Mouse (Mus musculus) olfactory bulb, adult 2 months (tissue): Measurements from ENCODE around the gene Slc25a29. TPM values are rescaled to one million over a fixed set of nuclear protein-coding genes. Genes with fewer than 3 reads are reported as not detected.

Experiments
- H3K27ac ChIP-seq: fragments of 200-500 bp; 2 replicates; pipeline ENCODE4 v1.5.1; 2012; ENCODE audit warnings: low read depth, low read length; ENCODE audit not compliant: insufficient read depth
- H3K4me1 ChIP-seq: fragments of 200-500 bp; 2 replicates; pipeline ENCODE4 v1.6.1; 2012; ENCODE audit warnings: low read length; ENCODE audit not compliant: control insufficient read depth, insufficient read depth
- H3K4me3 ChIP-seq: fragments of 200-500 bp; 2 replicates; pipeline ENCODE4 v1.5.1; 2012; ENCODE audit warnings: mild to moderate bottlenecking, low read depth, low read length, moderate library complexity; ENCODE audit not compliant: insufficient read depth
- CTCF ChIP-seq: fragments of 200-500 bp; IDR thresholded peaks from 2 replicates; pipeline ENCODE4 v1.5.1; 2012; ENCODE audit warnings: low read depth, mild to moderate bottlenecking, low read length, moderate library complexity; ENCODE audit not compliant: insufficient read depth
- POLR2A ChIP-seq: fragments of 200-500 bp; IDR thresholded peaks from 2 replicates; pipeline ENCODE4 v1.6.1; 2012; ENCODE audit warnings: mild to moderate bottlenecking, low read depth, low read length, moderate library complexity; ENCODE audit not compliant: insufficient read depth
- WGBS: fragments of 180-500 bp; shearing (Covaris S2); methylation state at CpG from one replicate; pipeline ENCODE4 v1.1.7; 2018; 5-methylcytosine and 5-hydroxymethylcytosine counted together
- polyA plus RNA-seq: library from polyadenylated mRNA; stranded (reverse); fragments of >200 nt; gene quantifications from 2 replicates; pipeline ENCODE4 v1.2.4, GENCODE M21; 2012; ENCODE audit warnings: low replicate concordance; ENCODE audit not compliant: missing spikeins, insufficient read depth, insufficient read length

Slc25a29 gene
- polyA plus RNA-seq, 1 experiment: not detected

- Histone ChIP-seq H3K27ac (no peak overlapping the region), H3K4me1 (peaks cover 17% of the 10 kb centered on the region), H3K4me3 (no peak overlapping the region)
- TF ChIP-seq CTCF (no peak), POLR2A (no peak)
- 23% methylated on average over 6 of the region's 6 CpGs for WGBS
Observed at GRCm38 (mm10) chr12:108812463-108812862, 23.2 kb downstream of the Slc25a29 start.

- H3K4me3 ChIP-seq: no peak overlapping the region
- H3K27ac ChIP-seq: no peak overlapping the region
- 12% methylated on average over 2 of the region's 2 CpGs for WGBS
- TF ChIP-seq CTCF (no peak), POLR2A (no peak)
- H3K4me1 ChIP-seq: peaks cover 13% of the 10 kb centered on the region
Observed at GRCm38 (mm10) chr12:108811133-108811532, 24.6 kb downstream of the Slc25a29 start.

- H3K4me3 ChIP-seq: no peak overlapping the region
- peaks cover 13% of the 10 kb centered on the region for H3K4me1 ChIP-seq
- TF ChIP-seq CTCF: no peak
- TF ChIP-seq POLR2A: no peak
- WGBS: 86% methylated on average over 7 of the region's 7 CpGs
- H3K27ac ChIP-seq: no peak overlapping the region
Observed at GRCm38 (mm10) chr12:108810309-108810708, 25.4 kb downstream of the Slc25a29 start.

- 52% methylated on average over 1 of the region's 1 CpGs for WGBS
- Histone ChIP-seq H3K27ac (no peak overlapping the region), H3K4me1 (peaks cover 13% of the 10 kb centered on the region), H3K4me3 (no peak overlapping the region)
- TF ChIP-seq POLR2A (no peak), CTCF (no peak)
Observed at GRCm38 (mm10) chr12:108809771-108810170, 25.9 kb downstream of the Slc25a29 start.

GRCm38 (mm10) chr12:108808465-108808864 is 27.2 kb downstream of the Slc25a29 start:
- Histone ChIP-seq H3K27ac (no peak overlapping the region), H3K4me1 (peaks cover 6% of the 10 kb centered on the region), H3K4me3 (no peak overlapping the region)
- TF ChIP-seq CTCF (no peak), POLR2A (no peak)
- WGBS: 45% methylated on average over 2 of the region's 2 CpGs

- Histone ChIP-seq H3K27ac (no peak overlapping the region), H3K4me1 (peaks cover 3% of the 10 kb centered on the region), H3K4me3 (no peak overlapping the region)
- WGBS: 87% methylated on average over 2 of the region's 2 CpGs
- no peak for TF ChIP-seq CTCF
- no peak for TF ChIP-seq POLR2A
Observed at GRCm38 (mm10) chr12:108804388-108804787, 31.3 kb downstream of the Slc25a29 start.

- Histone ChIP-seq H3K27ac (no peak overlapping the region), H3K4me1 (peaks cover 2% of the 10 kb centered on the region), H3K4me3 (no peak overlapping the region)
- TF ChIP-seq POLR2A: no peak
- no peak for TF ChIP-seq CTCF
- 53% methylated on average over 2 of the region's 2 CpGs for WGBS
Observed at GRCm38 (mm10) chr12:108801613-108802012, 34.1 kb downstream of the Slc25a29 start.

GRCm38 (mm10) chr12:108794979-108795537 is 40.6 kb downstream of the Slc25a29 start:
- Histone ChIP-seq H3K4me3 (peak overlapping the region; percentile 97; the same call in 1 of the 2 replicates), H3K27ac (no peak overlapping the region), H3K4me1 (no peaks in the 10 kb centered on the region; the same call in 1 of the 2 replicates)
- no peak for TF ChIP-seq CTCF
- TF ChIP-seq POLR2A: no peak
- WGBS: 3% methylated on average over 9 of the region's 9 CpGs

GRCm38 (mm10) chr12:108794078-108794711 is 41.5 kb downstream of the Slc25a29 start:
- under 1% methylated on average over 70 of the region's 94 CpGs for WGBS
- H3K4me3 ChIP-seq: peak overlapping the region; percentile 97
- H3K27ac ChIP-seq: peak overlapping the region; percentile 86
- TF ChIP-seq CTCF (no peak), POLR2A (peak; percentile 55)
- no peaks in the 10 kb centered on the region; the same call in 1 of the 2 replicates for H3K4me1 ChIP-seq

- Histone ChIP-seq H3K4me3 (peak overlapping the region; percentile 97), H3K4me1 (no peaks in the 10 kb centered on the region; the same call in 1 of the 2 replicates), H3K27ac (peak overlapping the region; percentile 86)
- TF ChIP-seq CTCF (no peak), POLR2A (no peak)
- WGBS: under 1% methylated on average over 68 of the region's 71 CpGs
Observed at GRCm38 (mm10) chr12:108793453-108793941, 42.2 kb downstream of the Slc25a29 start.
